Mouse (Mus musculus) embryonic fibroblast, embryonic 13.5 days (primary cell): ENCODE data around the gene Zbtb38.

Experiments
- CTCF ChIP-seq: IDR thresholded peaks from 2 replicates; pipeline ENCODE4 v1.5.1; 2011; ENCODE audit warnings: mild to moderate bottlenecking, control low read depth, low read length, moderate library complexity, borderline replicate concordance; ENCODE audit not compliant: insufficient read depth
- POLR2A ChIP-seq: IDR thresholded peaks from 2 replicates; pipeline ENCODE4 v1.6.1; 2011; ENCODE audit warnings: low read depth, mild to moderate bottlenecking, control low read depth, low read length, moderate library complexity

DNA sequence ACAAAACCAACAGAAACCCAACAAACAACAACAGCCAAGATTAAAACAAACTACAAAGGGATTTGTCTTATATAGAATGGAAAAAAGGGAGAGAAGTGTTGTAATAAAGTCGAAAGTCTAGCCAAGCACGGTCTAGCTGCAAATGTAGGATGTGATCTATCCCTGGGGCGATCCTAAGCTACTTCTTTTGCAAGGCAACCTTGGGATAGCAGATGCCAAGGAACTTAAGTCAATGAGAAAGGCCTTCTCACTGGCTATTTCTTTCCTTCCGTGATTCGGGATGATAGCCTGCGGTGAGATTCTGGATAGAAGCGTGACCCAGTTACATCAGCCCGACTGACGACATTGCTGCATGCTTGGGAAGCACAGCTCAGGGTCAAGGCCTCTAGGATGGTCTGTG, 6.1 kb downstream of the Zbtb38 start:
- no peak for TF ChIP-seq CTCF
- no peak for TF ChIP-seq POLR2A
